Mouse (Mus musculus) CH12.LX (cell line): ENCODE data around the gene Hist1h2bl.

Experiments
- CTCF ChIP-seq, 2 experiments: IDR thresholded peaks in 1 of 2; conservative IDR thresholded peaks in 1 of 2; 2 replicates each; pipeline ENCODE4 v1.5.1; 2011 to 2012; ENCODE audit warnings: low read depth in 2 of 2, low read length in 2 of 2, improper control_type of control experiment in 1 of 2, inconsistent platforms in 1 of 2, mild to moderate bottlenecking in 1 of 2, moderate library complexity in 1 of 2
- POLR2A ChIP-seq: IDR thresholded peaks from 2 replicates; pipeline ENCODE4 v1.6.1; 2011; ENCODE audit warnings: low read depth, mild to moderate bottlenecking, improper control_type of control experiment, low read length
- TBP ChIP-seq: conservative IDR thresholded peaks from 2 replicates; pipeline ENCODE4 v1.6.1; 2011; ENCODE audit warnings: low read depth, low read length, improper control_type of control experiment

DNA sequence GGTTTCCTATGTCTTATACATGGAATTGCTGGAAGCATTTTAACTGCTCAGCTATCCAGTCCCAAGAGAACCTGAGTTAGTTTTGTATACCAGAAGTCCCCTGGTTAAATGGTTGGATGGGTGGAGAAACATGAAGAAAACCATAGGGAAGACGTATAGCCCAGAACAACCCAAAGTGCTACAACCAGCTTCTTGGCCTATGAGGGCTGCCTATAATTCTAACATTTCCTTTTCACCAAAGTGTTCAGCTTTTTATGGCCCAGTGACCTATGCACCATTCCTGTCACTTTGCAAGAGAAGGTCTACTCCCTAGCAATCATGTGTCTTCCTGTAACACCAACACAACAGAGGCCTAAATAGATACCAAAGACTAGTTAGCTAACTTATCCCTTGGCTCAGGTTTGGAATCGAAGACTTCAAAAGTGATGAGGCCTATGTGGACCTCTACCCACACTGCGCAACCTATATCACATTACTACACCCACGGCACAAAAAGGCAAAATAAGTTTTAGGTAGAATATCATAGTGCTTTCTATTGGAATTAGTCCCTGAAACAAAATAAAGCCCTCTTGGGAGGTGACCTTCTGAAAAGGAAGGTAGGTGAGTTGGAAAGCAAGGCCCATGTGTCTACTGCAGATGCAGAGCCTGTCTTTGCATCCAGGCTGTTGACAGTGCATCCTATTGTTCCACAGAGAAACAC is 2.6 kb upstream of the Hist1h2bl start:
- peak; percentile 78 for TF ChIP-seq POLR2A
- TF ChIP-seq CTCF (conservative IDR thresholded peaks at IDR 0.05 in 1 of 2, IDR thresholded peaks at IDR 0.05 in 1 of 2; ENCODE audit: low read depth in 2 of 2, low read length in 2 of 2), result no peak
- no peak for TF ChIP-seq TBP
